Mouse (Mus musculus): Measurements from ENCODE around the gene Tfb1m. TPM values are rescaled to one million over a fixed set of nuclear protein-coding genes. Genes with fewer than 3 reads are reported as not detected.

The Tfb1m gene
- polyA plus RNA-seq, 1 experiment from 2014 or later: 19.8 TPM

Other genes with a start within 250 kb of the Tfb1m start
- gene Tiam2, start 231.2 kb downstream of the Tfb1m start, polyA plus RNA-seq (2014; fragmentation: Nextera tagmentation; extraction: Ambion mirVana): 5.3 and 5.5 TPM in 2 replicates
- gene Cldn20, start 25.2 kb downstream of the Tfb1m start, polyA plus RNA-seq (2014; fragmentation: Nextera tagmentation; extraction: Ambion mirVana): not detected in 2 replicates
- 0.12 and 0.64 TPM in 2 replicates for gene Nox3, start 138.5 kb upstream of the Tfb1m start, polyA plus RNA-seq (2014; fragmentation: Nextera tagmentation; extraction: Ambion mirVana)